Mouse (Mus musculus) forebrain, embryonic 11.5 days (tissue): ENCODE measurements at regions not wholly inside any gene's neighbourhood (a gene's known extent, or its start where the extent isn't known, plus 50 kb on each side); places are given as distances from the start of the nearest gene placed in this dataset.
"Not testable (repeated sequence)": the region's sequence is repeated elsewhere in the genome, so short reads cannot be mapped to it uniquely, and the experiment has no call there.

ENCODE experiments used
- ATAC-seq: fragments of 200-750 bp; cut with Nextera tagmentation; replicated peaks from 2 replicates; pipeline ENCODE4 v1.8.0; 2017; ENCODE audit warnings: moderate TSS enrichment; ENCODE audit not compliant: low FRiP score
- DNase-seq: peaks from one replicate; pipeline ENCODE4 v3.0.0-alpha.2; 2017; ENCODE audit warnings: low spot score
- H3K27ac ChIP-seq: fragments of 300-500 bp; sonication (generic); 2 replicates; pipeline ENCODE4 v1.5.1; 2014; ENCODE audit warnings: low read depth, low read length
- H3K27me3 ChIP-seq: fragments of 300-500 bp; sonication (generic); 2 replicates; pipeline ENCODE4 v1.6.1; 2014; ENCODE audit warnings: mild to moderate bottlenecking, low read length, mixed read lengths; ENCODE audit not compliant: control insufficient read depth, insufficient read depth
- H3K36me3 ChIP-seq: fragments of 300-500 bp; sonication (generic); 2 replicates; pipeline ENCODE4 v1.6.1; 2014; ENCODE audit warnings: mild to moderate bottlenecking, low read length, moderate library complexity, mixed read lengths; ENCODE audit not compliant: control insufficient read depth, insufficient read depth
- H3K4me1 ChIP-seq: fragments of 300-500 bp; sonication (generic); replicated peaks from 2 replicates; pipeline ENCODE4 v1.6.1; 2014; ENCODE audit warnings: low read length, mixed read lengths; ENCODE audit not compliant: control insufficient read depth, insufficient read depth
- H3K4me2 ChIP-seq: fragments of 300-500 bp; sonication (generic); 2 replicates; pipeline ENCODE4 v1.6.1; 2014; ENCODE audit warnings: low read depth, mild to moderate bottlenecking, low read length, moderate library complexity, mixed read lengths; ENCODE audit not compliant: severe bottlenecking
- H3K4me3 ChIP-seq: fragments of 300-500 bp; sonication (generic); 2 replicates; pipeline ENCODE4 v1.5.1; 2014; ENCODE audit warnings: low read depth, low read length
- H3K9ac ChIP-seq: fragments of 300-500 bp; sonication (generic); 2 replicates; pipeline ENCODE4 v1.6.1; 2014; ENCODE audit warnings: low read length
- H3K9me3 ChIP-seq: fragments of 300-500 bp; sonication (generic); 2 replicates; pipeline ENCODE4 v1.6.1; 2016; ENCODE audit warnings: low read length, mixed read lengths; ENCODE audit not compliant: control insufficient read depth
- whole genome bisulfite sequencing: fragments of 180-500 bp; shearing (Covaris S2); extraction: QIAGEN DNeasy Blood & Tissue Kit; methylation state at CpG from one replicate; pipeline ENCODE4 v1.1.7; 2014; 5-methylcytosine and 5-hydroxymethylcytosine counted together

- Histone ChIP-seq H3K9me3 (no peaks in the 10 kb centered on the region), H3K4me2 (no peak overlapping the region), H3K27me3 (no peaks in the 10 kb centered on the region), H3K4me1 (no peaks in the 10 kb centered on the region), H3K9ac (no peak overlapping the region), H3K4me3 (no peak overlapping the region), H3K36me3 (no peaks in the 10 kb centered on the region), H3K27ac (no peak overlapping the region)
- ATAC-seq (no peak), DNase-seq (no peak)
- WGBS, result 64% methylated on average over 1 of the region's 1 CpGs
Observed at GRCm38 (mm10) chr9:51664353-51664752, 100.8 kb upstream of the Arhgap20 start.

GRCm38 (mm10) chr9:51664876-51665275, 100.3 kb upstream of the Arhgap20 start:
- H3K4me3 ChIP-seq, result no peak overlapping the region
- DNase-seq (no peak), ATAC-seq (no peak)
- no peaks in the 10 kb centered on the region for H3K27me3 ChIP-seq
- H3K4me1 ChIP-seq, result no peaks in the 10 kb centered on the region
- H3K27ac ChIP-seq, result no peak overlapping the region
- no peak overlapping the region for H3K9ac ChIP-seq
- H3K9me3 ChIP-seq, result no peaks in the 10 kb centered on the region
- H3K4me2 ChIP-seq, result no peak overlapping the region
- no peaks in the 10 kb centered on the region for H3K36me3 ChIP-seq

GRCm38 (mm10) chr9:51668976-51669375, 96.2 kb upstream of the Arhgap20 start:
- WGBS, result 96% methylated on average over 12 of the region's 12 CpGs
- not testable (repeated sequence) for H3K4me1 ChIP-seq, H3K36me3 ChIP-seq, ATAC-seq, H3K4me2 ChIP-seq, H3K27me3 ChIP-seq, H3K9ac ChIP-seq, H3K27ac ChIP-seq, DNase-seq, H3K9me3 ChIP-seq, H3K4me3 ChIP-seq

- 94% methylated on average over 2 of the region's 2 CpGs for WGBS
- Histone ChIP-seq H3K36me3 (no peaks in the 10 kb centered on the region), H3K4me3 (no peak overlapping the region), H3K4me1 (no peaks in the 10 kb centered on the region), H3K27me3 (no peaks in the 10 kb centered on the region), H3K4me2 (no peak overlapping the region), H3K9ac (no peak overlapping the region), H3K9me3 (no peaks in the 10 kb centered on the region), H3K27ac (no peak overlapping the region)
- ATAC-seq, result no peak
- no peak for DNase-seq
Observed at GRCm38 (mm10) chr9:51670531-51670930, 94.6 kb upstream of the Arhgap20 start.

GRCm38 (mm10) chr9:51686536-51686935, 78.6 kb upstream of the Arhgap20 start:
- Histone ChIP-seq H3K4me2 (no peak overlapping the region), H3K27me3 (no peaks in the 10 kb centered on the region), H3K36me3 (no peaks in the 10 kb centered on the region), H3K4me1 (no peaks in the 10 kb centered on the region), H3K9ac (no peak overlapping the region), H3K9me3 (no peaks in the 10 kb centered on the region), H3K27ac (no peak overlapping the region), H3K4me3 (no peak overlapping the region)
- 89% methylated on average over 1 of the region's 1 CpGs for WGBS
- ATAC-seq (no peak), DNase-seq (no peak)

GRCm38 (mm10) chr9:51714326-51714725, 50.8 kb upstream of the Arhgap20 start:
- Histone ChIP-seq H3K27me3 (no peaks in the 10 kb centered on the region), H3K36me3 (no peaks in the 10 kb centered on the region), H3K4me2 (no peak overlapping the region), H3K9me3 (no peaks in the 10 kb centered on the region), H3K27ac (no peak overlapping the region), H3K4me3 (no peak overlapping the region), H3K4me1 (no peaks in the 10 kb centered on the region), H3K9ac (no peak overlapping the region)
- ATAC-seq (no peak), DNase-seq (no peak)
- 92% methylated on average over 3 of the region's 3 CpGs for WGBS
